Mouse (Mus musculus): ENCODE results near the gene Med29. TPM values are rescaled to one million over a fixed set of nuclear protein-coding genes. Genes with fewer than 3 reads are reported as not detected.

Gene Med29
- total RNA-seq (2022) = 10 to 100 TPM; 19.3 to 24.6 (median 20.5) TPM

- DNase-seq (ENCODE audit: low spot score in 2 of 2) = peak; percentile 96 to 97
Measured at GRCm38 (mm10) chr7:28392429-28393271, at the start of gene Med29, which contains the start of gene Paf1. Gene Med29 (minus strand): TSS chr7:28392708. Gene Paf1 (plus strand): TSS chr7:28392951.

GRCm38 (mm10) chr7:28441776-28442485 lies 49.4 kb upstream of the Med29 start:
- DNase-seq (ENCODE audit: low spot score in 2 of 2) = no peak

DNA sequence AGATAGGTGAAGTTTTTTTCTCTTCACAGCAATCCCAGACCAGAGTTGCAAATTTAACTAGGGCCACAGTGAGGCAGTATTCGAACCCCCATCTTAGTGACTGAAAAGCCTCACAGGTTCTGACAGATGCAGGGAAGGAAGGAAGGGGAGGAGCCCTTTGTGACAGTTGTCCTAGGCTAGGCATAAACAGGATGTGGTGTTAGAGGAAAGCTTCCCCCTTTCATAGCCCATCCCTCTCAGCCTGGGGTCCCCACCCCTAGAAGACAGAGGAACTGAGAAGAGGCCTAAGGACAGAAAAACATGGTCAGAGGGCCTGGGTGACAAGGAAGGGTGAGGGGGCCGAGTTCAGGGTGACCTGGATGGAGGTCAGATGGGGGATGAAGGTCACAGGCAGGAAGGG lies 48.2 kb upstream of the Med29 start:
- DNase-seq (ENCODE audit: low spot score in 2 of 2) = no peak

GRCm38 (mm10) chr7:28438771-28439170 lies 46.3 kb upstream of the Med29 start:
- no peak for DNase-seq (ENCODE audit: low spot score in 2 of 2)

GRCm38 (mm10) chr7:28437964-28438363 lies 45.5 kb upstream of the Med29 start:
- DNase-seq (ENCODE audit: low spot score in 2 of 2) = no peak

GRCm38 (mm10) chr7:28436932-28437570 lies 44.5 kb upstream of the Med29 start, which contains the start of gene Gmfg:
Gene Gmfg (plus strand): TSS chr7:28437447.
- DNase-seq (ENCODE audit: low spot score in 2 of 2) = peak; percentile 67 to 68

GRCm38 (mm10) chr7:28436271-28436904 lies 43.9 kb upstream of the Med29 start:
- peak; percentile 100 for DNase-seq (ENCODE audit: low spot score in 2 of 2)

DNA sequence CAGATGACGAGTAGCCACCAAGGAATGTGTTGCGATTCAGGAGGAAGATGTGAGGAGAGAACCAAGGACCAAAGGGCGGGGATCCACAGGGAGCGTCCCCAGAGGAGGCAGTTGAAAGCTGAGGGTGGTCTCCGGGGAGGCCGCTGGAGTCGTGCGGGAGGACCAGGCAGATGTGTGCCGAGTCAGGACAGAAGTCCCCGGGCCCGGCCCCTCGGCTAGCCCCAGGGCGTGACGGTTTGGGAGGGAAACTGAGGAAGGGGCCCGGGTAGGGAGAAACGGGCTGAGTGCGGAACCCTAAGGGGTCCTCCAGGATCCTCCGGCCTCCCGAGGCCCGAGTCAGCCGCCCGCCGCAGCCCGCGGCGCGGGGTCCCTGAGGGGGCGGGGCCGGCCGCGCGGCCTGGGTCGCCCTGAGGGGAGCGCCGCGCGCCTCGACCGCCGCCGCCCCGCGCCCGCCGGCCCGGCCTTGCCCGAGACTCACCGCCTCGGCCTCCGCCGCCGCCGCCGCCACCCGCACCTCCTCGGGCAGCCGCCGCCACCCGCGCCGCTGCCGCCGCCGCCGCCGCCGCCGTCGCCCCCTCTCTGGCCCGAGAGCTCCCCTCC lies 43.3 kb upstream of the Med29 start:
- peak in 1 of 2 experiments; percentile 19 for DNase-seq (ENCODE audit: low spot score in 2 of 2)

DNA sequence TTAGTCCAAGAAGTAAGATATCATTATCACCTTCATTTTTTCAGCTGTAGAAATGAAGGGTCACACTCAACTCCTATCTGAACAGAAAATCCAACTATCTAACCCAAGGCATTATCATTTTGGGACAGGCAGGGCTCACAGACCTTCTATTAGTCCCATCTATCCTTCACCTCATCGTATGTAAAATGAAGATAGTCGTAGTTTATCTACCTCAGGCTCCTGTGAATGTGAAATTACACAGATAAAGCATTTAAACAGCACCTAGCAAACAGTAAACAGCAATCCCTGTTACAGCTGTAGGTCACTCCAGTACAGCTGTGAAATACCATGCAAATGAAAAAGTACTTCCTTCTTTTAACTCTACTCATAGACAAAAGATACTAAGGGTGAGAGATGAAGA lies 39.7 kb upstream of the Med29 start:
- no peak for DNase-seq (ENCODE audit: low spot score in 2 of 2)

DNA sequence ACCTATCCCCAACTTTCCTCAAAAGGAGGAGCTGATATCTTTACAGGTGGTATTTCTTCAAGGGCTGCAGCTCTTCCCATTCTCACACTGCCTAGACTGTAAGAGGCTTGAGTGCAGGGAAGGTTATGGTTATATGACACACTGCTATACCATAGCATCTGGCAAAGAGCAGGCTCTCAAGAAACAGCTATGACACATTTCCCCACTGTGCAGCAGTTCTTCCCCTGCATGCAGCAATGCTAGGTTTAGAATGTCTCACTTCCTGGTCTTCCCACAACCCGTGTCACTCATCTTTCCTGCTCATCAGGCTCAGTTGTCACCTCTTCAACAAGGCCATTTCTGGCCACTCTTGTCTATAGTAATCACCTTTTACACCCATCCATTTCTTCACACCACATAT lies 38.0 kb upstream of the Med29 start:
- no peak for DNase-seq (ENCODE audit: low spot score in 2 of 2)

DNA sequence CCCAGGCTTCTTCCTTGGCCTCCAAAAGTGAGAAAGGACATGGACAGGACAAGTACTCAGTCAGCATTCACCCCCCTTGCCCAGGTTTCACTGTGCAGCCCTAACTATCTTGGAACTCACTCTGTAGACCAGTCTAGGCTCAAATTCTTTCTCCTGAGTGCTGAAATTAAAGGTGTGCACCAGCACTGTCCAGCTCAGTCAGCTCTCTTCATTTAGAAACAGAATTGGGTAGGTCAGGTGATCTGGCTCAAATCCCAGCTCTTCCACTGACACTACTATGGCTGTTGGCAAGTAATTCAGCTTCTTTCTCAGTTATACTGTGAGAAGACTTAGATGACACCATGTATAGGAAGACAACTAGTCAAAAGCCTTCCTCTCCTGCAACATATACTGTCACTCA lies 35.2 kb upstream of the Med29 start:
- no peak for DNase-seq (ENCODE audit: low spot score in 2 of 2)

- no peak for DNase-seq (ENCODE audit: low spot score in 2 of 2)
Measured at GRCm38 (mm10) chr7:28423018-28423417, 30.5 kb upstream of the Med29 start.

DNA sequence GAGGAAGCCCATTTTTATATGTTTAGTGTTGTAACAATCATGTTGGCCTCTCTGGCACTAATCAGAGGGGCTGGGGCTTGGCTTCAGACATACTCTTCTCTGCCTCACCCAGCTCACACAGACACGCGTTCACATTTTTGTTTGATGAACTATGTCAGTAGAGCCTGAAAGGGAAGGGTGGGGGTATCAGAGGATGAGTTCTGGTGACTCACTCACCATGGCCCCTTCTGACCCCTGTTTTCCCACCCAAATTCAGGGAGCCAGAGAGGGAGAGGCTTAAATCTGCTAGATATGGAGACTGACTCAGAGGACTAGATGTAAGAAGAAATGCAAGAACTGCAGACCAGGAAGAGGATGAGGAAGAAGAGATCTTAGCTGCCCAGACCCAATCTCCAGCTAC lies 26.9 kb upstream of the Med29 start:
- DNase-seq (ENCODE audit: low spot score in 2 of 2) = no peak

- DNase-seq (ENCODE audit: low spot score in 2 of 2) = peak; percentile 47 to 63
Measured at GRCm38 (mm10) chr7:28418096-28418670, 25.7 kb upstream of the Med29 start.

DNA sequence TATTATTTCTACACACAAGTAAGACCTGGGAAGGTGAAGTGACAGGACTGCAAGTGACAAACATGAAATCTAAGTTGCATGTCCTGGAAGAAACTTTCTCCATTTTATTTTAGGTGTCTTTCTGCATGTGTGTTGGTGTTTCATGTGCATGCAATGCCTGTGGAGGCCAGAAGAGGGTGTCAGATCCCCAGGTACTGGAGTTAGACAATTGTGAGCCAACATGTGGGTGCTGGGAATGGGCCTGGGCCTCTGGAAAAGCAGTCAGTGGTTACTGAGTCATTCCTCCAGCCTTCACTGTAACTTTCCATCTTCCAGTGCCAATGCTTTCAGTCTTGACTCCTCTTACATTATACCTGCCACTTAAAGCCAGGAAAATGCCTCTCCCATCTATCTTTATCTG lies 24.9 kb upstream of the Med29 start:
- no peak for DNase-seq (ENCODE audit: low spot score in 2 of 2)

- DNase-seq (ENCODE audit: low spot score in 2 of 2) = no peak
Measured at GRCm38 (mm10) chr7:28412826-28413225, 20.3 kb upstream of the Med29 start.

GRCm38 (mm10) chr7:28410841-28411475 lies 18.4 kb upstream of the Med29 start:
- peak; percentile 63 to 69 for DNase-seq (ENCODE audit: low spot score in 2 of 2)

DNA sequence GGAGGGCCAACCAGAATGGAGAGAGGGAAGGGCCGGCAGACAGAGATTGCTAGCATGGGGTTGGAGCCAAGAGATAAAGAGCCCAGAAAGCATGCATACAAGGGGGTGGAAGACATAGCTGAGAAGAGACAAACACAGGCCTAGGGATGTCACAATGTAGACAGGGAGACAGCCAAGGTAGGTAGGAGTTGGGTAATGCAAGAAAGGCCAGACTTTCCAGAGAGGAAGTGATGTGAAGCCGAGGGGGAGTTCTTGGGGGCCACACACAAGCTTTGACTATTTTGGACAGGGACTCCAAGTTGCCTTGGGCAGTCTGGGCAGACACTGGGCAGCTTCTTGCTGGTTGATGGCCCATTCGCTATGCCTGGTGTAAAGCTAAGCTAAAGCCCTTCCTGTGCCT lies 9.4 kb upstream of the Med29 start:
- DNase-seq (ENCODE audit: low spot score in 2 of 2) = no peak

- DNase-seq (ENCODE audit: low spot score in 2 of 2) = no peak
Measured at GRCm38 (mm10) chr7:28401030-28401429, 8.5 kb upstream of the Med29 start.

DNA sequence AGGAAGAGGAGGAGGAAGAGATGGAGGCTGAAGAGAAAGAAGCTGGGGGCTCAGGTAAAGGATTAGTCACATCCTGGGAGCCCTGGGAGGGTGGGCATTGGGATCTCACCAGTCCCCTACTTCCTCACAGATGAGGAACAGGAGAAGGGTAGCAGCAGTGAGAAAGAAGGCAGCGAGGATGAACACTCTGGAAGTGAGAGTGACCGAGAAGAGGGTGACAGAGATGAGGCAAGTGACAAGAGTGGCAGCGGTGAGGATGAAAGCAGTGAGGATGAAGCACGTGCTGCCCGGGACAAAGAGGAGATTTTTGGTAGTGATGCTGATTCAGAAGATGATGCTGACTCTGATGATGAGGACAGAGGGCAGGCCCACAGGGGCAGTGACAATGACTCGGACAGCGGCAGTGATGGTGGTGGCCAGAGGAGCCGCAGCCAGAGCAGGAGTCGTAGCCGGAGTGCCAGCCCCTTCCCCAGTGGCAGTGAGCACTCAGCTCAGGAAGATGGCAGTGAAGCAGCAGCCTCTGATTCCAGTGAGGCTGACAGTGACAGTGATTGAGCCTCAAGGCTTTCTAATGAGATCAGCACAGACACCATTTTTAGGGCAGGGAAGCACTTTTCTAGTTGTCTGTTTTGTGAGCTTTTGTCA lies 6.3 kb upstream of the Med29 start:
- DNase-seq (ENCODE audit: low spot score in 2 of 2) = no peak

Measured in gastrocnemius, adult 8-10 months (tissue).